Mouse (Mus musculus): ENCODE data around the gene Fcf1.

Gene Fcf1

DNA sequence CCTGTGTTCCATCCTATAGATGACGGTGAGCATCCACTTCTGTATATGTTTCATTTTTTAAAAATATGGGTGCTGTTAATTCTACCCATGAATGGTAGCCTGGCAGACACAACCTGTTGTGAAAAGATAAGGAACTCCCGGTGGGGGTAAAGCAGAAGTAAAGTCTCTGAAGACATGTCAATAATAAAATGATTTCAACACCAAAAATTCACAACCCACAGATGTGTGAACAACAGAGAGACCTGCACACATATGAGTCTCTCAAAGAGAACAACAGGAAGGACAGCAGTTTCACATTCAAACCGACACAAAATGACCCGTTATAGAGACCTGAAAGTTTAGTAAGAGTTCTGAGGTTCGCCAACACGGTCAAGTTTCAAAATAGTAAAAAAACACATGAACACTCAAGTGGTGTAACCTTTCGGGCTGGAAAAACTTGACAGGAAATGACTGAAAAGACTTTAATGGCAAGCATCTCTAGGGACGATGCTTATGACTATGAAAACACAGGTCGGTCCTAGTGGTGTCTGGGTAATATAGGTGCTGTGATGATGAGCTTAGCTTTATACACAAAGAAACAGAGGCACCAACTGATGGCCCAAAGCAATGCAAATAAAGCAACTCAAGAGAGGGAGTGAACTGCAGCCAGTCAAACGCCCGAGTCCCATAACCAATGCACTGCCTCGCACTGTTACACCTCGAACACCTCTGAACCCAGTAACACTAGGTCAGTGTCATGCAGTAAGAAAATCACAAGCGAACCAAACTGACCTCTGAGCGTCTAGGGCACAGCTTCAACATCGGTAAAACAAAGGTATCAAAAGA is 1.7 kb upstream of the Fcf1 start:
- DNase-seq (ENCODE audit: low spot score) = no peak

GRCm38 (mm10) chr12:84969656-84970427 is 855 bp upstream of the Fcf1 start:
- no peak for DNase-seq (ENCODE audit: low spot score)

DNA sequence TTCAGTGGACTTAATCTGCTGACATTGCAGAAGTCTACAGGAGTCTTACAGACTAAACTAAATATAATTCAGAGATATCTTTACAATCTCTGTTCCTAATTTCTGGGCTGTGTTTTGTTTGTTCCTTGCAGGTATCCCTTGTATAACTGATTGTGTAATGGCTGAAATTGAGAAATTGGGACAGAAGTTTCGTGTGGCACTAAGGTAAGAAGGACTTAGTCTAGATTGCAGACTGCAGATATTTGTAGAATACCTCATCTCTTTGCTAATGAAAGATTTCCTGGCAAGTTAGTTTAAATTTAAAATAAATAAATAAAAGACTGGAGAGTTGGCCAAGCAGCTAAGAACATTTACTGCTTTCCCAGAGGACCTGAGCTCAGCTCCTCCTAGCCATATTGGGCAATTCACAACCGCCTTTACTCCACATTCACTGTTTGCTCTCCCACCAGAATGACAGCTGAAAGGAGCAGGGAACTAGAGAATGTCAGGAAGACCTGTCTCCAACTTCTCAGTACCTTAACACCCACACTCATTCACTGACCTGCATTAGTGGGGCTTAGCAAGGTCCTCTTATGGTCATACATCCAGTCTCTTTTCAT is 8.7 kb downstream of the Fcf1 start:
- no peak for DNase-seq (ENCODE audit: low spot score)

DNA sequence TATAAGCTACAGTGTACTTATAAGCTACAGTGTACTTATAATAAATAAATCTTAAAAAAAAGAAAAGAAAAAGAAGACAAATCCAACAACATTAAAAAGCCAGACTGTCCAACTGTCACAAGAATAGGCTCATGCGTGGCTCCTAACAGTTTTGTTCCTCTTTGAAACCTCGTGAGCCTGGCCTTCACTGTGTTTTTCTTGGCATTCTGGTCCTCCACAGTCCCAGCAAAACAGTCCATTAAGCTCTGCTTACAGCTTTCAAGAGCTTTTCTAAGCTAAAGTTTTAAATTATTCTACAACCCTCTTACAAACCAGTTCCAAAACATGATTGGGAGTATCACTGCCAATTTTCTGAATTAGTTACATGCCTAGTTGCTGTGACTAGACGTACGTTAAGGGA is 18.8 kb downstream of the Fcf1 start:
- no peak for DNase-seq (ENCODE audit: low spot score)

- no peak for DNase-seq (ENCODE audit: low spot score)
Measured at GRCm38 (mm10) chr12:84995112-84995761, 24.5 kb downstream of the Fcf1 start.

GRCm38 (mm10) chr12:84996083-84996496 is 25.4 kb downstream of the Fcf1 start, which contains the start of gene Ylpm1:
Gene Ylpm1, plus strand, starts transcription at chr12:84996321.
- peak; percentile 95 for DNase-seq (ENCODE audit: low spot score)

GRCm38 (mm10) chr12:84996501-84997398 is 26.1 kb downstream of the Fcf1 start:
- DNase-seq (ENCODE audit: low spot score) = no peak

DNA sequence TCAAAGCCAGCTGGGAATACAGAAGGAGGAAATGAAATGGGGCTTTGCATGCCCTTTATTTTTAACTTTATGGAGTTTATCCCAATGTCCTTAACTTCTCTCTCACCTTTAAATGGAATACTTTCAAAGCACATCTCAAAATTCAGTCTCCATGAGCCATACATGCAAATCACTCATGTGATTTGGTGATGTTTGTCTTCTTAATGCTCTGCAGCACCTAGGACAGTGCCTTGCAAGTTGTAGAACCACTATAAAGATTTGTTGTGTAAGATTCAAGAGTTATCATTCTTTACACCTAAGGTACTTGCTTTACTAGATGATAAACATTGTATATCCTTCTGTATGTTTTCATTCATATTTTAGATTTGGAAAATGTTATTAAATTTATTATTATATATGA is 28.4 kb downstream of the Fcf1 start:
- no peak for DNase-seq (ENCODE audit: low spot score)

- DNase-seq (ENCODE audit: low spot score) = no peak
Measured at GRCm38 (mm10) chr12:85006206-85006605, 35.5 kb downstream of the Fcf1 start.

GRCm38 (mm10) chr12:85007021-85007420 is 36.3 kb downstream of the Fcf1 start:
- no peak for DNase-seq (ENCODE audit: low spot score)

- no peak for DNase-seq (ENCODE audit: low spot score)
Measured at GRCm38 (mm10) chr12:85009776-85010175, 39.1 kb downstream of the Fcf1 start.

DNA sequence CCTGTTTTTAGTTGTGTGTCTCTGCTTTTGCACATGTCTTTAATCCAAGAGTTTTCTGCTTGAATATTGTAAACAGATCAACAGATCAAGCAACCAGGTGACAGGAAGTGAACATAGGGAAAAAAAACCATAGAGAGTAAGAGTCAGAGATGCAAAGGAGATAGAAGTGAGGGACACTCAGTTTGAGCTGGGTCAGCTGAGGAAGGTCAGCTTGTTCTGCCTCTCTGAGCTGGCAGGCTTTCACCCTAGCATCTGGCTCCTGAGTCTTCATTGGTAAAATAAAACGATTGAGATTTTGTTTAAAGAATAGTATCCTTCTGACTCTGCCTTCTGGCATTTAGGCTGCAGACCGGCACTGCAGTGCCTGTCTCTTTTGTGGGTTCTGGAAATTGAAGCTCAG is 39.8 kb downstream of the Fcf1 start:
- no peak for DNase-seq (ENCODE audit: low spot score)

DNA sequence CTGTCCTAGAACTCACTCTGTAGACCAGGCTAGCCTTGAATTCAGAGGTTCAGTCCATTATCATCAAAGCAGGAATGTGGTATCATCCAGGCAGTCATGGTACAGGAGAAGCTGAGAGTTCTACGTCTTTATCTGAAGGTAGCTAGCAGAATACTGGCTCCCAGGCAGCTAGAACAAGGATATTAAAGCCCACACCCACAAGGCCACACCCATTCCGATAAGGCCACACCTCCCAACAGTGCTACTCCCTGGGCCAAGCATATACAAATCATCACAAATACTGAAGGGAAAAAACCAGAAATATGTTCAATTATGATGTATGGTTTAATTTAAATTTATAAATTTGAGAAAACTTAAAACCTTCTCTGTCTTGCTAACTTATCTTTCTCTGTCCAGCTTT is 41.5 kb downstream of the Fcf1 start:
- no peak for DNase-seq (ENCODE audit: low spot score)

- DNase-seq (ENCODE audit: low spot score) = no peak
Measured at GRCm38 (mm10) chr12:85022071-85022470, 51.4 kb downstream of the Fcf1 start.

DNA sequence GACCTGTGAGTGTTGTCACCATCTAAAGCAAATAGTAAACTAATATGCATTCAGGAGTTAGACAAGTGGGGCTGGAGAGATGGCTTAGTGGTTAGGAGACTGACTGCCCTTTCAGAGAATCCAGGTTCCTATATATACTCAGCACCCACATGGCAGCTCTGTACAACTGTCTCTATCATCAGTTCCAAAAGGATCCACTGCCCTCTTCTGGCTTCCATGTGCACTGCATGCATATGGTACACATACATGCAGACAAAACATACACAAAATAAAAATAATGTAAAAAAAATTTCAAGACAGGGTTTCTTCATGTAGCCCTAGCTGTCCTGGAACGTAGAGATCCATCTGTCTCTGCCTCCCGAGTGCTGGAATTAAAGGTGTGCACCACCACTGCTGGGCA is 62.0 kb downstream of the Fcf1 start:
- DNase-seq (ENCODE audit: low spot score) = no peak
